Mouse (Mus musculus) bone marrow, adult 2 months (tissue): ENCODE measurements around the gene Stab1.

Experiments
- CTCF ChIP-seq: fragments of 200-500 bp; IDR thresholded peaks from 2 replicates; pipeline ENCODE4 v1.5.1; 2011; ENCODE audit warnings: low read length, control low read depth; ENCODE audit not compliant: control insufficient read depth, insufficient read depth
- POLR2A ChIP-seq: fragments of 200-500 bp; IDR thresholded peaks from 2 replicates; pipeline ENCODE4 v1.6.1; 2011; ENCODE audit warnings: low read depth, mild to moderate bottlenecking, control low read depth, low read length, borderline replicate concordance; ENCODE audit not compliant: control insufficient read depth

- no peak for TF ChIP-seq CTCF
- no peak for TF ChIP-seq POLR2A
Observed at GRCm38 (mm10) chr14:31105156-31105555, 63.3 kb downstream of the Stab1 start.
